Mouse (Mus musculus): ENCODE data around the gene Entpd8.

The Entpd8 gene

DNA sequence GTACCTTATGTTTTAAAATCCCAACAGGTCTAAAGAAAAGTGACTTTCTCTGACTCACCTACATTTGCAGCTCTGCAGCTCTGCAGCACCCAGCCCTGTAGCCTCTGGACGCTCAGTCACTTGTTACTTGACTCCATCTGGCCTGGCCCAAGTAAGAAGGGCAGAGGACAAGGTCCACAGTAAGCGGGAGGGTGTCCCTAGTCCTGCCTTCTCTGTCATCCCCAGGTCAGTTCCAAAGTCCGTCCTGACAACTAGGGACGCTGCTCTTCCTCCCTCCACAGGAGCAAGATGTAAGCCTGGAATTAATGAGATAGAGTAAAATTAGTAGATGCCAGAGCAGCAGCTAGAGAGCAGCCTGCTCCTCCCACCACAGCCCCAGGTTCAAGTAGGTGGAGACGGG lies at the start of gene Entpd8:
Gene Entpd8 (plus strand): TSS at position 229 of the 400 bp plus-strand sequence.
- DNase-seq (ENCODE audit: low spot score), result peak; percentile 82

DNA sequence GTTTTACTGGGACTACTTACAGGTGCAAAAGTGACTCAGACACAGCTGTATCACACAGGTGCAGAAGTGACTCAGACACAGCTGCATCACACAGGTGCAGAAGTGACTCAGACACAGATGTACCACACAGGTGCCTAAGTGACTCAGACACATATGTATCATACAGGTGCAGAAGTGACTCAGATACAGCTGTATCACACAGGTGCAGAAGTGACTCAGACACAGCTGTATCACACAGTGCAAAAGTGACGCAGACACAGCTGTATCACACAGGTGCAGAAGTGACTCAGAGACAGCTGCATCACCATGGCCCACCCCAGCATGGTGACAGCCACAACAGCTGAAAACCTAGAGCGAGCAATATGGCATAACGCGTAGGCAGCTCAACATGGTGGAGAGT lies 45.1 kb upstream of the Entpd8 start:
- DNase-seq (ENCODE audit: low spot score), result no peak

DNA sequence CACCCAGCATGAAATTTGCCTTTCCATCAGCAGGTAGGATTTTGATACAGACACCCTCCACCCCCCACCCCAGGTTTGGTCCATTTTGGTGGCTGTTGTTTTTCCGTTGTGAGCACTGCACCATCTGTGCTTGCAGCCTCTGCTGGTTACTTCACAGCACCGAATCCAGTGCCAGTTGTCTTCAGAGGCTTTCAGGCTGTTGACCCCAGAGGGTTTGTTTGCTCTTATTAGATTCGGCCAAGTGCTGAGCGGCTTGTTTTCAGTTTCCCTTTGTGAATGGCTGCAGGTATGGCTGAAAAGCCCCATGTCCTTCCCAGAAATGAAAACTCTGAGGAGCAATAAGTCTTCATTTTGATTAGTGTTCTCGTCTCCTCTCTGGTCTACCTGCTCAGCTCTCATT lies 40.0 kb upstream of the Entpd8 start:
- no peak for DNase-seq (ENCODE audit: low spot score)

DNA sequence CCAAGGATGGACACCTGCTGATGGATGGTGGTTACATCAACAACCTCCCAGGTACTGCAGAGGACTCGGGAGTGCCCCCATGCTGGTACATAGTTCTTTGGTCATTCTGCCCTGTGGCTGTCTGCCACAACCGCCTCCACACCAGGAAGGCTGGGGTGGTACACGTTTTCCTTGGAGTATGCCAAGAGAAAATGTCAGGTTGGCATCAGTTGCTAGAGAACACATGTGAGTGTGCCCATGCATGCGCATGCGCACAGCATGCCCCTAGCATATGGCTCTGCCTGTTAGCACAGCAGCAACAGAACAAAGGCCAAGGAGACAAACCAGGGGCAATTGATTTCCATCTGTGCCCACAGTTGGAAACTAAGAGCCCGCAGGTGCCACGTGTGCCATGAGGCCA lies 29.2 kb upstream of the Entpd8 start:
- no peak for DNase-seq (ENCODE audit: low spot score)

- no peak for DNase-seq (ENCODE audit: low spot score)
Measured at GRCm38 (mm10) chr2:25051450-25051849, 28.7 kb upstream of the Entpd8 start.

- DNase-seq (ENCODE audit: low spot score), result no peak
Measured at GRCm38 (mm10) chr2:25053101-25053500, 27.0 kb upstream of the Entpd8 start.

DNA sequence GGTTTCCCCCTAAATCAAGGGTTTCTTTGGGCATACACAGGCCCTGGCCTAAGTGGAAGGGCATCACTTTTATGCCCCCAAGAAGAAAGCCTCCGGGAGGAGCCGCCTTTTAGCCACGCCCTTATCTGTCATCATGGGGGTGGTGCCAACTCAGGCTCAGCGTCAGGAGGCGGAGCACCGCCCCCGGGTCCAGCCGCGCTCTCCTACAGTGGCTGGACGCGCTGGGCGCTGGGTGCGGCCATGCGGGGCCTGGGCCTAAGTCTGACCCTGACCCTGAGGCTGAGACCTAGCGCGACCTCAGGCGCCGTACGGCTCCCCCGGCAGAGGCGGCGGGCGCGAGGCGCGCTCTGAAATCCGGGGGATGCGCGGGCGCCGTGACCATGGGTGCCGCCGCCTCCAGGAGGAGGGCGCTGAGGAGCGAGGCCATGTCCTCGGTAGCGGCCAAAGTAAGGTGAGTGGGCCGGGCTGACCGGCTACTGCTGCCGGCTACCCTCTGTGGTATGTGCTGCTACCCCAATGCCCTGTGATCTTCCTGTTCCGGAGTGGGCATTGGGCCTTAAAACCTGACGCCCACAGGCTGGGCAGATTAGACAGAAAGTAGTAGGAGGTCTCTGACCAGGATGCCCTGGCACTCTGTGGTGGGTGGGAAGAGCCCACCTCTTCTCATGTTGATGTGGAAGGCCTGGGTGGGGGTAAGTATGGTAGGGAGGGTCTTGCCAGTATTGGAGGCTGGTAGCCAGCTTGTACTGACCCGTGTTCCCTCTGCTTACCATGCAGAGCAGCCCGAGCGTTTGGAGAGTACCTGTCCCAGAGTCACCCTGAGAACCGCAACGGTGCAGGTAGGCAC lies 25.7 kb upstream of the Entpd8 start, which contains the start of gene Nsmf:
Gene Nsmf (plus strand): TSS at position 135 of the 847 bp plus-strand sequence.
- peak; percentile 87 for DNase-seq (ENCODE audit: low spot score)

DNA sequence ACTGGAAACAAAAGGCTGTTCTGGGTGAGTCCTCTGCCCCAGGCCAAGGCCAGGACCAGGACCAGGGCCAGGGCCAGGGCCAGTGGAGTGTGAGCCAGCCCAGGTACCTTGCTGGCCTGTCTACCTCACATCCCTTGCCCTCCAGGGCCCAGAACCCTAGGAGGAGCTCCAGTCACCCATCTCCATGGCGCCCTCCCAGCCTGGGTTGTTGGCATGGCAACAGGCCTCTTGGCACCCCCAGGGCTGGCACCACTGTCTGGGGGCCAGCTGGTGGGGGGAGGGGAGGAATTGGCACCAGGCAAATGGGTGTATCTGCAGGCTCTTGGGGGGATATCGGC lies 25.1 kb upstream of the Entpd8 start:
- DNase-seq (ENCODE audit: low spot score), result no peak

DNA sequence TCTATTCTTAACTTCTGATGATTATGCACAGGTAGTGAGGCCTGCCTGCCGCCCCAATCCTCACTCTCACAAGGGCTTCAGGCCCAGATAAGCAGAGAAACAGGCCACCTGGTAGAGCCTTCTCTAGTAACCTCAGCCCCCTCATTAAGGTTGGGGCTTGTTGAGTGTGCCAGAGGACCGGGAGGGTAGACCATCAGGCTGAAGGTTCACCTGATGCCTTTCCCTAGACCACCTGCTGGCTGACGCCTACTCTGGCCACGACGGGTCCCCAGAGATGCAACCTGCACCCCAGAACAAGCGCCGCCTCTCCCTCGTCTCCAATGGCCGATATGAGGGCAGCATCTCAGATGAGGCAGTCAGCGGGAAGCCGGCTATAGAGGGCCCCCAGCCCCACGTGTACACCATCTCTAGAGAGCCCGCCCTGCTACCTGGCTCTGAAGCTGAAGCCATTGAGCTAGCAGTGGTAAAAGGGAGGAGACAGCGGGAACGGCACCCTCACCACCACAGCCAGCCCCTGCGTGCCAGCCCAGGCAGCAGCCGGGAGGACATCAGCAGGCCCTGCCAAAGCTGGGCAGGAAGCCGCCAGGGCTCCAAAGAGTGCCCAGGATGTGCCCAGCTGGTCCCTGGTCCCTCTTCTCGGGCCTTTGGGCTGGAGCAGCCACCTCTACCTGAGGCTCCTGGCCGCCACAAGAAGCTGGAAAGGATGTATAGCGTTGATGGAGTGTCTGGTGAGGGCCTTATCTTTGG lies 24.5 kb upstream of the Entpd8 start:
- no peak for DNase-seq (ENCODE audit: low spot score)

GRCm38 (mm10) chr2:25058926-25059325 lies 21.2 kb upstream of the Entpd8 start:
- DNase-seq (ENCODE audit: low spot score), result no peak

- DNase-seq (ENCODE audit: low spot score), result no peak
Measured at GRCm38 (mm10) chr2:25063523-25063922, 16.6 kb upstream of the Entpd8 start.

GRCm38 (mm10) chr2:25064285-25064684 lies 15.8 kb upstream of the Entpd8 start:
- DNase-seq (ENCODE audit: low spot score), result no peak

DNA sequence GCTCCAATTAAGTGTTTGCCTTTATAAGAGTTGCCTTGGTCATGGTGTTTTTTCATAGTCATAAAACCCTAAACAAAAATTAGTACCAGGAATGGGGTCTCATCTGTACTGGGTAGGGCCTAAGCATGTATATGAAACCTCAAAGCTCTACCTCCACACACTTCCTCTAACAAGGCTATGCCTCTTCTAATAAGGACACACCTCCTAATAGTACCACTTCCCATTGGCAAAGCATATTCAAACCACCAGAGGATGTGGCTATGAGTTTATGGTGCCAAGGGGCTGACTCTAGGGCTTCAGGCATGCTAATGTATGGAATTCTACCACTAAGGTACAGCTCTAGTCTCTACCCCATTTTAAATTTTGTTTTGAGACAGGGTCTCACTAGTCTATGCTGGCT lies 14.6 kb upstream of the Entpd8 start:
- no peak for DNase-seq (ENCODE audit: low spot score)

- DNase-seq (ENCODE audit: low spot score), result no peak
Measured at GRCm38 (mm10) chr2:25066552-25066951, 13.6 kb upstream of the Entpd8 start.

DNA sequence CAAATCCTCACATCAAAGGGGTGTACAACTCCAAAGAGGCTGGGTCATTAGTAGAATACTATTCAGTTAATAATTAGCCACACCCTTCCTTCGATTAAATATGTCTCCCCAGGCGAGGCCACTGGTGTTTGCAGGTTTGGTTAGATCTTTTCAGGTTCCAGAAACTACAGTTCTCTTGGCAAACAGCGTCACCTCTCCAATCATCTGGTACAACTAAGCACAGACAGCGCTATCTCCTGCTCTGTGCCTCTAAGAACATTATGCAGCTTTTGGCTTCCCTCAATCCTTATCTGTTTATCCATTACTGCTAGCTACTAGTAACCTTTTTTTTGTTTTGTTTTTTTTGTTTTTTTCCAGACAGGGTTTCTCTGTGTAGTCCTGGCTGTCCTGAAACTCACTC lies 10.6 kb upstream of the Entpd8 start:
- DNase-seq (ENCODE audit: low spot score), result peak; percentile 7

GRCm38 (mm10) chr2:25072398-25072797 lies 7.7 kb upstream of the Entpd8 start:
- no peak for DNase-seq (ENCODE audit: low spot score)

- no peak for DNase-seq (ENCODE audit: low spot score)
Measured at GRCm38 (mm10) chr2:25075506-25075905, 4.6 kb upstream of the Entpd8 start.

DNA sequence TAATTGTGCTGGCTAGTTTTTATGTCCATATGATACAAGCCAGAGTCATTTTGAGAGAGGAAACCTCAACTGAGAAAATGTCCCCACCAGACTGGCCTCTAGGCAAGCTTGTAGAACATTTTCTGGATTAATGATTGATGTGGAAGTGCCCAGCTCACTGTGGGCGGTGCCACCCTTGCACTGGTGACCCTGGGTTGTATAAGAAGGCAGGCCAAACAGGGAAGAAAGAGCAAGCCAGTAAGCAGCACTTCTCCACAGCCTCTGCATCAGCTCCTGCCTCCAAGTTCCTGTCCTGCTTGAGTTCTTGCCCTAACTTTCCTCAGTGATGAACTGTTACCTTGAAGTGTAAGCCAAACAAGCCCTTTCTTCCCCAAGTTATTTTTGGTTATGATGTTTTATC lies 1.1 kb upstream of the Entpd8 start:
- DNase-seq (ENCODE audit: low spot score), result no peak

DNA sequence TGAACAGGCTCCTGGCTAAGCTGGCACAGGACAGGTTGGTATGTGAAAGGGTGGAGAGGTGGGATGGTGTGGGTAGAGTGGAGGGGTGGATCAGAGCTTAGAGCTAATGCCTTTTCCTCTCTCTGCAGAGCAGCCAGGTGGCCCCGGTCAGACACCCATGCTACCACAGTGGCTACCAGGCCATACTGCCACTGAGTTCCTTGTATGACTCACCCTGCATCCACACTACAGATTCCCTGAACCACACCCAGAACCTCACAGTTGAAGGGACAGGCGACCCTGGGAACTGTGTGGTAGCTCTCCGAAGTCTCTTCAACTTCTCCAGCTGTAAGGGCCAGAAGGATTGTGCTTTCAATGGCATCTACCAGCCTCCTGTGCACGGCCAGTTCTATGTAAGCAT lies 3.6 kb downstream of the Entpd8 start:
- DNase-seq (ENCODE audit: low spot score), result no peak

DNA sequence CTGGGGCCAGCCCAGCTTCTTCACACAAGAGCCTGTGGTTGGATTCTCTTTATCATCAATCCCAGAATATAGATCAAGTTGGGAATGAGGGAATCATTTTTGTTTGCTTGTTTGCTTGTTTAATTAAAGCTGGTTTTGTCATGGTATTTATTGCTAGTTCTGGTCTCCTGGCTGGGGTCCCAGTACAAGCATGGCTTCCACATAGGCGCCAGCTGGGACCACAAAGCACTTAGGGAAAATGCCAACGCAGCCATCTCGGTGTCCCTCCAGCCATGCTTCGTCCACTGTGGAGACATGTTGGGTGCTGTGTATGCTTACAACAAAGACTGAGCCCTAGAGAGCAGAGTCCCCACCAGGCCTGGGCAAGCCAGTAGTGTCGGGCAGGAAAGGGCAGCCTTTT lies 5.5 kb downstream of the Entpd8 start:
- DNase-seq (ENCODE audit: low spot score), result no peak

DNA sequence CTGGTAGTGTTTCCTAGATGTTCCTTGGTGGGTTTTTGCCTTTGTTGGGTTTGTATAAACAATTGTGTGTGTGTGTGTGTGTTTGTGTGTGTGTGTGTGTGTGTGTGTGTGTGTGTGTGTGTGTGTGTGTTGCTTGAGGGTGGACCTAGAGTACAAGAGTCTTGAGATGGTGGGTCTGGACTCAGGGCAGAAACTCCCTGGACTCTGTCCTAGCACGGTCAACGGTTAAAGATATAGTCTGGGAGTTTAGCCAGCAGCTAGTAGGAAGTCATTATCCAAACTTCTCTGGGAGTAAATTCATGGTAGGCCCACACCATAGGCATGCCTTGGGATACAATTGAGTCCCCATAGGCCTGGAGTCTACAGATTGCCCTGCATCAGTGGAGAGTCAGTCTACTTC lies 7.7 kb downstream of the Entpd8 start:
- DNase-seq (ENCODE audit: low spot score), result no peak

DNA sequence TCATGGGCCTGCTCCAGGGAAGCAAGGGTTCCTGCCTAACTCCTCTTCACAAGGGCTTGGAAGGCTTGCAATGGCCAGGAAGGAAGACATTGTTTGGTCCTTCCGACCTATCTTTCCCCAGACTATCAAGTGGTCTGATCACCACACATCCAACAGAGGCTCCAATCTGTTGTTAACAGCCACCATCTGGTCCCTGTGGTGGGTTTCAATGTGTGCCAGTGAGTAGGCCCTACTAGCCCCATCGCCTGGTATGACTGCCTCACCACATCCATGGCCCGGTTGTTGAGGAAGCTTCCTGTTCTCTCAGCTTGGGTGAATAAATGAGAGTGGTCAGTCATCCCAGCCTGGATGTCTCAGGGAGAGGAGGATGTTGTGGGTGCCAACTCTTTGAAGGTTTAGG lies 8.5 kb downstream of the Entpd8 start:
- DNase-seq (ENCODE audit: low spot score), result no peak

- DNase-seq (ENCODE audit: low spot score), result no peak
Measured at GRCm38 (mm10) chr2:25094785-25095108, 14.6 kb downstream of the Entpd8 start.
